9 mouse cellular contexts compared by ENCODE assay signal in genomic region chr13:49466393-49467075, GRCm38 (mm10). TPM values are rescaled to one million over a fixed set of nuclear protein-coding genes. Genes with fewer than 3 reads are reported as not detected.
A peak's percentile ranks its signal among the peaks of the same experiment; 100 is the strongest.
DNase-seq lines count a peak whose midpoint lies in the region; ATAC-seq and TF ChIP-seq lines count a peak whose summit lies in the region.
"Had no signal": no experiment of that assay in that cellular context is flagged by ENCODE, and none has a peak within 500 bp of the region (broad histone marks: within the 10 kb centered on the region; RNA-seq: fewer than 3 reads in every experiment).

No protein-coding gene starts in this region.

- intact Hi-C loops in heart, adult 2 months (cut with DNase I), result no loop called here

- H3K79me2 ChIP-seq in heart, adult 2 months (replicated peaks; ENCODE audit: control insufficient read depth, insufficient read depth, low read length), result no peaks in the 10 kb centered on the region

- no peaks in the 10 kb centered on the region for H3K27me3 ChIP-seq in heart, embryonic 11.5 days (ENCODE audit: control insufficient read depth, insufficient read depth, low read length)
- no peaks in the 10 kb centered on the region for H3K27me3 ChIP-seq in heart, adult 2 months (ENCODE audit: control insufficient read depth, insufficient read depth, low read length)
- no peaks in the 10 kb centered on the region for H3K27me3 ChIP-seq in limb, embryonic 10.5 days (ENCODE audit: low read depth, poor library complexity, severe bottlenecking)
- H3K27me3 ChIP-seq in midbrain, embryonic 10.5 days (ENCODE audit: low read depth, poor library complexity, severe bottlenecking), result no peaks in the 10 kb centered on the region
- no peaks in the 10 kb centered on the region for H3K27me3 ChIP-seq in cerebellum, adult 2 months (ENCODE audit: control insufficient read depth, insufficient read depth, low read length)
- H3K27me3 ChIP-seq in forebrain, embryonic 13.5 days, result no peaks in the 10 kb centered on the region

- TF ChIP-seq POLR2A in heart, adult 2 months (IDR thresholded peaks at IDR 0.05; ENCODE audit: insufficient read depth, low read depth, low read length), result no peak
- TF ChIP-seq POLR2A in cerebellum, adult 2 months (IDR thresholded peaks at IDR 0.05; ENCODE audit: borderline replicate concordance, insufficient read depth, low read length), result no peak

- no peak overlapping the region for H3K9ac ChIP-seq in heart, embryonic 11.5 days (ENCODE audit: low read depth, low read length)
- H3K9ac ChIP-seq in heart, adult 2 months (ENCODE audit: low read depth, low read length), result no peak overlapping the region
- H3K9ac ChIP-seq in forebrain, embryonic 13.5 days, result no peak overlapping the region

- H3K27ac ChIP-seq in heart, embryonic 11.5 days (ENCODE audit: low read depth, low read length), result no peak overlapping the region
- peak overlapping the region; percentile 40 for H3K27ac ChIP-seq in heart, adult 2 months
- peak overlapping the region; percentile 46; the same call in 1 of the 2 replicates for H3K27ac ChIP-seq in limb, embryonic 10.5 days
- H3K27ac ChIP-seq in midbrain, embryonic 10.5 days (replicated peaks), result no peak overlapping the region
- no peak overlapping the region for H3K27ac ChIP-seq in cerebellum, adult 2 months (ENCODE audit: insufficient read depth, low read length)
- no peak overlapping the region for H3K27ac ChIP-seq in forebrain, embryonic 13.5 days

- ATAC-seq in heart, embryonic 11.5 days (replicated peaks; ENCODE audit: insufficient number of reproducible peaks, low FRiP score, low TSS enrichment), result no peak
- no peak for ATAC-seq in forebrain, embryonic 13.5 days

- DNase-seq in heart, adult 11 months, result peak; percentile 97
- peak; percentile 72 for DNase-seq in adipocyte (ENCODE audit: low spot score)
- peak; percentile 78 for DNase-seq in heart, adult 2 months
- no peak for DNase-seq in limb, embryonic 10.5 days (ENCODE audit: low spot score)
- DNase-seq in midbrain, embryonic 10.5 days (ENCODE audit: low spot score), result no peak
- DNase-seq in cerebellum, adult 2 months, result no peak
- DNase-seq: B cell, adult 2 months had no signal

- no peak for TF ChIP-seq EP300 in heart, adult 2 months (IDR thresholded peaks at IDR 0.05; ENCODE audit: insufficient read depth, low read depth, low read length)

- H3K4me2 ChIP-seq in heart, embryonic 11.5 days, result no peak overlapping the region
- H3K4me2 ChIP-seq in forebrain, embryonic 13.5 days, result no peak overlapping the region

- H3K9me3 ChIP-seq in heart, embryonic 11.5 days (replicated peaks; ENCODE audit: control insufficient read depth, low read length), result no peaks in the 10 kb centered on the region
- H3K9me3 ChIP-seq in limb, embryonic 10.5 days (replicated peaks), result no peaks in the 10 kb centered on the region
- no peaks in the 10 kb centered on the region for H3K9me3 ChIP-seq in midbrain, embryonic 10.5 days (replicated peaks)
- no peaks in the 10 kb centered on the region for H3K9me3 ChIP-seq in forebrain, embryonic 13.5 days (replicated peaks)

- TF ChIP-seq CTCF in heart, adult 2 months (IDR thresholded peaks at IDR 0.05), result no peak
- no peak for TF ChIP-seq CTCF in cerebellum, adult 2 months (IDR thresholded peaks at IDR 0.05; ENCODE audit: borderline replicate concordance, insufficient read depth, low read depth, low read length)

- H3K4me1 ChIP-seq in heart, embryonic 11.5 days (ENCODE audit: control insufficient read depth, insufficient read depth, low read length), result no peaks in the 10 kb centered on the region
- peaks cover 17% of the 10 kb centered on the region for H3K4me1 ChIP-seq in heart, adult 2 months (ENCODE audit: control insufficient read depth, insufficient read depth, low read length)
- peaks cover 3% of the 10 kb centered on the region; the same call in 1 of the 2 replicates for H3K4me1 ChIP-seq in limb, embryonic 10.5 days
- no peaks in the 10 kb centered on the region for H3K4me1 ChIP-seq in midbrain, embryonic 10.5 days
- H3K4me1 ChIP-seq in cerebellum, adult 2 months (ENCODE audit: control insufficient read depth, insufficient read depth, low read length), result no peaks in the 10 kb centered on the region
- 0 out of 2 replicates have a peak, but pooled peaks cover 4% of the 10 kb centered on the region for H3K4me1 ChIP-seq in forebrain, embryonic 13.5 days

- WGBS in heart, embryonic 11.5 days (ENCODE audit: insufficient replicate concordance), result 75% methylated on average over 11 of the region's 11 CpGs
- WGBS in heart, adult 2 months, result 57% methylated on average over 11 of the region's 11 CpGs
- WGBS in limb, embryonic 10.5 days, result 83% methylated on average over 11 of the region's 11 CpGs
- 79% methylated on average over 11 of the region's 11 CpGs for WGBS in midbrain, embryonic 10.5 days
- WGBS in cerebellum, adult 2 months, result 30% methylated on average over 11 of the region's 11 CpGs
- WGBS in forebrain, embryonic 13.5 days, result 87% methylated on average over 11 of the region's 11 CpGs

- no peak overlapping the region for H3K4me3 ChIP-seq in heart, embryonic 11.5 days (ENCODE audit: low read depth, low read length)
- no peak overlapping the region for H3K4me3 ChIP-seq in heart, adult 2 months
- H3K4me3 ChIP-seq in limb, embryonic 10.5 days, result no peak overlapping the region
- no peak overlapping the region for H3K4me3 ChIP-seq in midbrain, embryonic 10.5 days
- no peak overlapping the region for H3K4me3 ChIP-seq in cerebellum, adult 2 months (replicated peaks; ENCODE audit: insufficient read depth, low read depth, low read length)
- H3K4me3 ChIP-seq in forebrain, embryonic 13.5 days, result no peak overlapping the region

- peaks cover 5% of the 10 kb centered on the region; the same call in 1 of the 2 replicates for H3K36me3 ChIP-seq in heart, embryonic 11.5 days (ENCODE audit: control insufficient read depth, insufficient read depth, low read length)
- H3K36me3 ChIP-seq in heart, adult 2 months (ENCODE audit: control insufficient read depth, insufficient read depth, low read length), result peaks cover 1% of the 10 kb centered on the region
- H3K36me3 ChIP-seq in limb, embryonic 10.5 days, result peaks cover 41% of the 10 kb centered on the region
- H3K36me3 ChIP-seq in midbrain, embryonic 10.5 days, result peaks cover 41% of the 10 kb centered on the region
- peaks cover 40% of the 10 kb centered on the region for H3K36me3 ChIP-seq in forebrain, embryonic 13.5 days (ENCODE audit: poor library complexity, severe bottlenecking)

RNA-seq across cellular contexts. Expression of gene Tes3-ps, which starts 26.6 kb away (rescaled TPM):
- 0.42 and 0.56 TPM in 2 replicates for polyA plus RNA-seq in heart, embryonic 11.5 days (2014; fragmentation: Nextera tagmentation; extraction: Ambion mirVana)
- 1 to 10 TPM in 1 of 2 experiments, under 1 TPM in 1; 0.99 to 1.4 TPM for total RNA-seq in heart, adult 2 months (2021)
- 0.08 and 0.09 TPM in 2 replicates for polyA plus RNA-seq in heart, adult 2 months (2012; rRNA removed)
- 1.0 and 1.5 TPM in 2 replicates for polyA plus RNA-seq in limb, embryonic 10.5 days (2016; fragmentation: Nextera tagmentation; extraction: Ambion mirVana)
- 1.2 and 1.6 TPM in 2 replicates for polyA plus RNA-seq in midbrain, embryonic 10.5 days (2016; fragmentation: Nextera tagmentation; extraction: Ambion mirVana)
- 0.39 and 0.40 TPM in 2 replicates for polyA plus RNA-seq in cerebellum, adult 2 months (2012; rRNA removed)
- polyA plus RNA-seq in forebrain, embryonic 13.5 days (2015; fragmentation: Nextera tagmentation; extraction: Ambion mirVana), result 1.2 and 1.3 TPM in 2 replicates

RNA-seq across cellular contexts. Expression of gene Ecm2, which starts 38.1 kb away (rescaled TPM):
- polyA plus RNA-seq in heart, embryonic 11.5 days (2014; fragmentation: Nextera tagmentation; extraction: Ambion mirVana), result 1.4 and 1.8 TPM in 2 replicates
- total RNA-seq in heart, adult 2 months (2021), result 10 to 100 TPM; 13.4 to 15.4 TPM
- polyA plus RNA-seq in heart, adult 2 months (2012; rRNA removed), result 8.2 and 14.8 TPM in 2 replicates
- 0.21 and 0.45 TPM in 2 replicates for polyA plus RNA-seq in limb, embryonic 10.5 days (2016; fragmentation: Nextera tagmentation; extraction: Ambion mirVana)
- 0.53 and 0.97 TPM in 2 replicates for polyA plus RNA-seq in midbrain, embryonic 10.5 days (2016; fragmentation: Nextera tagmentation; extraction: Ambion mirVana)
- polyA plus RNA-seq in cerebellum, adult 2 months (2012; rRNA removed), result 4.3 and 5.1 TPM in 2 replicates
- polyA plus RNA-seq in forebrain, embryonic 13.5 days (2015; fragmentation: Nextera tagmentation; extraction: Ambion mirVana), result 0.96 and 1.3 TPM in 2 replicates

RNA-seq across cellular contexts. Expression of gene Ippk, which starts 45.5 kb away (rescaled TPM):
- polyA plus RNA-seq in heart, embryonic 11.5 days (2014; fragmentation: Nextera tagmentation; extraction: Ambion mirVana), result 11.1 and 11.6 TPM in 2 replicates
- total RNA-seq in heart, adult 2 months (2021), result 1 to 10 TPM; 6.7 to 7.3 TPM
- 4.3 and 6.9 TPM in 2 replicates for polyA plus RNA-seq in heart, adult 2 months (2012; rRNA removed)
- polyA plus RNA-seq in limb, embryonic 10.5 days (2016; fragmentation: Nextera tagmentation; extraction: Ambion mirVana), result 17.3 and 21.0 TPM in 2 replicates
- 18.5 and 20.3 TPM in 2 replicates for polyA plus RNA-seq in midbrain, embryonic 10.5 days (2016; fragmentation: Nextera tagmentation; extraction: Ambion mirVana)
- polyA plus RNA-seq in cerebellum, adult 2 months (2012; rRNA removed), result 11.3 and 12.8 TPM in 2 replicates
- 14.1 and 16.1 TPM in 2 replicates for polyA plus RNA-seq in forebrain, embryonic 13.5 days (2015; fragmentation: Nextera tagmentation; extraction: Ambion mirVana)

Comparison
In these comparisons a context has a peak if more than half of its experiments do, and no peak if none do; other contexts are left out.
1. H3K27ac ChIP-seq: peak in heart, adult 2 months (single experiment) and limb, embryonic 10.5 days (single experiment); none in heart, embryonic 11.5 days (single experiment), midbrain, embryonic 10.5 days (single experiment), cerebellum, adult 2 months (single experiment) and forebrain, embryonic 13.5 days (single experiment).
2. DNase-seq: peak in heart, adult 11 months (single experiment), adipocyte (single experiment) and heart, adult 2 months (2 of 2); none in limb, embryonic 10.5 days (single experiment), midbrain, embryonic 10.5 days (single experiment) and cerebellum, adult 2 months (0 of 2).